Mouse (Mus musculus) neural tube, embryonic 13.5 days (tissue): ENCODE measurements around the gene Tsfm. TPM values are rescaled to one million over a fixed set of nuclear protein-coding genes. Genes with fewer than 3 reads are reported as not detected.

Experiments
- ATAC-seq: fragments of 200-750 bp; cut with Nextera tagmentation; 2 replicates; pipeline ENCODE4 v1.8.0; 2017; ENCODE audit warnings: low read depth, mild to moderate bottlenecking, moderate TSS enrichment, moderate library complexity
- H3K27ac ChIP-seq: fragments of 300-500 bp; sonication (generic); replicated peaks from 2 replicates; pipeline ENCODE4 v1.5.1; 2015; ENCODE audit warnings: moderate library complexity, mild to moderate bottlenecking, inconsistent platforms
- H3K27me3 ChIP-seq: fragments of 300-500 bp; sonication (generic); 2 replicates; pipeline ENCODE4 v1.6.1; 2015; ENCODE audit warnings: mild to moderate bottlenecking, inconsistent platforms
- H3K36me3 ChIP-seq: fragments of 300-500 bp; sonication (generic); 2 replicates; pipeline ENCODE4 v1.6.1; 2015; ENCODE audit warnings: mild to moderate bottlenecking, inconsistent platforms
- H3K4me1 ChIP-seq: fragments of 300-500 bp; sonication (generic); replicated peaks from 2 replicates; pipeline ENCODE4 v1.6.1; 2015; ENCODE audit warnings: inconsistent platforms
- H3K4me2 ChIP-seq: fragments of 300-500 bp; sonication (generic); 2 replicates; pipeline ENCODE4 v1.6.1; 2015; ENCODE audit warnings: inconsistent platforms, mild to moderate bottlenecking, moderate library complexity
- H3K4me3 ChIP-seq: fragments of 300-500 bp; sonication (generic); 2 replicates; pipeline ENCODE4 v1.5.1; 2015; ENCODE audit warnings: mild to moderate bottlenecking, inconsistent platforms
- H3K9ac ChIP-seq: fragments of 300-500 bp; sonication (generic); 2 replicates; pipeline ENCODE4 v1.6.1; 2015; ENCODE audit warnings: moderate library complexity, mild to moderate bottlenecking, inconsistent platforms
- H3K9me3 ChIP-seq: fragments of 300-500 bp; sonication (generic); 2 replicates; pipeline ENCODE4 v1.6.1; 2016; ENCODE audit warnings: inconsistent platforms
- WGBS: fragments of 180-500 bp; shearing (Covaris S2); methylation state at CpG from one replicate; pipeline ENCODE4 v1.1.7; 2015; 5-methylcytosine and 5-hydroxymethylcytosine counted together
- polyA plus RNA-seq: library from polyadenylated mRNA; unstranded; fragments of >200 nt; fragmentation: Nextera tagmentation; extraction: Ambion mirVana; gene quantifications from 2 replicates; pipeline ENCODE4 v1.2.1, GENCODE M21; 2015

The Tsfm gene
- polyA plus RNA-seq, 1 experiment from 2014 or later: 53.3 TPM

DNA sequence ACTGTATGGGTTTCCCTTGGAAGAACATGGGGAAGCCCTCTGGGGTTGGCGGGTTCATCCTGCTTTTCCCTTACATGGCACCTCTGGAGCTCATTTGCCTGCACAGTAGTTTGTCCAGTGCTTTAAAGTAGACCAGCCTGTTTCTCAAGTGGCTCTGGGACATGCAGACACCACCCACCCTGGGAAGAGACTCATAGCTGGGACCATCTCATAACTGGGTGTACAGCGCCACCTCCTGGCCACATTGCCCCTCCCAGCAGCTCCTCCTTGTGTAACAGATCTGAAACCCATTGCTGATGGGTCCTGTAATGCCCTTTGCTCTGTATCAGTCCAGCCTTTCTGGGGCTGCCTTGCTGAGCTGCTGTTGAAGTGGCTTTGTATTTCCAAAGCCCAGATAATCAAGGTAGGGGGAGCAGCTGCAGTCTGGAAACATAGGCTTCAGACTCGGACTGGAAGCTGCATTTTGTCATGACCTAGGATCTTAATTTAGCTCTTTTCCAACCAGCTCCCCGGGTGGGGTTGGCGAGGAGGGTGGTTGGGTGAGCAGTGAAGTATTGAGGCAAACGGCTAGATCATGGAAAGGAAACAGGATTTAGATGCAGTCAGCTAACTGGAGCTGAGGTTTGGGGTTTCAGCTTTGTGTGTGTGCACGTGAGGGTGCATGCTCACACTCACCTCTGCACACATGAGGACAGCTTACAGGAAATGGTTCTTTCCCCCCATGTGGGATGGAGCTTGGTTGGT, 40.2 kb downstream of the Tsfm start:
- Histone ChIP-seq H3K4me3 (no peak overlapping the region), H3K27me3 (no peaks in the 10 kb centered on the region), H3K9ac (peak overlapping the region; percentile 23; the same call in 1 of the 2 replicates), H3K4me2 (no peak overlapping the region), H3K27ac (0 out of 2 replicates have a peak overlapping the region, but pooled peaks have one; percentile 23), H3K4me1 (peaks cover 58% of the 10 kb centered on the region), H3K36me3 (peaks cover 35% of the 10 kb centered on the region), H3K9me3 (no peaks in the 10 kb centered on the region)
- ATAC-seq: peak; percentile 37; the same call in 1 of the 2 replicates
- WGBS: 57% methylated on average over 7 of the region's 7 CpGs

DNA sequence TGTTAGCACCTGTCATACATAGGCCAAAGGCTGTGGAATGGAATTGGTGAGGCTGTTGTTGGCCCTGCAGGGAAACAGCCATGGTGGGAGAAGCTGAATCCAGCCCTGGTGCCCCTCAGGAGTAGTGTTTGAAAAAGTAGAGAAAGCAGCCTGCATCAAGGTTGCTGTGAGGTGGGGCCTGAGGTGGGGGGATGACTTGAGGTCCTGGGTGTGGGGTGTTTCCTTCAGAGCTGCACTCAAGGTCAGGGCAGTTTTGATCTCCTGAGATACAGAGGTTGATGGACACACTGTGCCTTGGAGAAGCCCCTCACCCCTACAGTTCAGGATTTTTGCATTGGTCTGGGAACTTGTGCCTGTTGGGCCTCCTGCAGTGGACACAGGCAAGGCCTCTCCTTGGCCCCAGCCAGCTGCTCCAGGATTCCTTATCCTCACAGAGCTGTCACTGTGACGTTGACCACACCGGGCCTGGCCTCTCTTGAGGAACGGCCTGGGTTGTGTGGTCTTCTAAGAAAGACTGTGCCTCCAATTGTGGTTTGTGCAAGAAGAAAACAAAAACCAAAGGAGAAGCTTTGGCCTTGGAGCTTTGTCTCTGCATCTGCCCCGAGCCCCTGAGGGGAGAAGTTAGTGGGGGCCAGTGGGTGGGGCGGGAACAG, 42.0 kb downstream of the Tsfm start:
- Histone ChIP-seq H3K9ac (0 out of 2 replicates have a peak overlapping the region, but pooled peaks have one; percentile 17), H3K4me1 (peaks cover 75% of the 10 kb centered on the region)

GRCm38 (mm10) chr10:126987183-126988118, 43.2 kb downstream of the Tsfm start:
- Histone ChIP-seq H3K36me3 (peaks cover 5% of the 10 kb centered on the region), H3K9ac (peak overlapping the region; percentile 49; the same call in 1 of the 2 replicates), H3K4me1 (peaks cover 87% of the 10 kb centered on the region), H3K9me3 (no peaks in the 10 kb centered on the region), H3K4me2 (peak overlapping the region; percentile 20; the same call in 1 of the 2 replicates), H3K4me3 (no peak overlapping the region), H3K27me3 (no peaks in the 10 kb centered on the region), H3K27ac (peak overlapping the region; percentile 80)
- WGBS: 61% methylated on average over 8 of the region's 8 CpGs
- no peak for ATAC-seq

More for the DNA sequence above, 42.0 kb downstream of the Tsfm start:
- Histone ChIP-seq H3K9me3 (no peaks in the 10 kb centered on the region), H3K27ac (peak overlapping the region; percentile 28; the same call in 1 of the 2 replicates), H3K27me3 (no peaks in the 10 kb centered on the region), H3K4me2 (no peak overlapping the region), H3K36me3 (peaks cover 17% of the 10 kb centered on the region), H3K4me3 (no peak overlapping the region)
- WGBS: 72% methylated on average over 5 of the region's 5 CpGs
- ATAC-seq: no peak

GRCm38 (mm10) chr10:126986541-126986961, 44.1 kb downstream of the Tsfm start:
- WGBS: 45% methylated on average over 4 of the region's 4 CpGs
- peak overlapping the region; percentile 49; the same call in 1 of the 2 replicates for H3K9ac ChIP-seq

GRCm38 (mm10) chr10:126985579-126985978, 45.1 kb downstream of the Tsfm start:
- Histone ChIP-seq H3K4me3 (no peak overlapping the region), H3K4me2 (no peak overlapping the region), H3K9me3 (no peaks in the 10 kb centered on the region), H3K36me3 (no peaks in the 10 kb centered on the region), H3K4me1 (peaks cover 89% of the 10 kb centered on the region), H3K27ac (no peak overlapping the region), H3K27me3 (no peaks in the 10 kb centered on the region), H3K9ac (no peak overlapping the region)
- WGBS: 96% methylated on average over 9 of the region's 9 CpGs
- no peak for ATAC-seq

More at GRCm38 (mm10) chr10:126986541-126986961, 44.1 kb downstream of the Tsfm start:
- H3K27me3 ChIP-seq: no peaks in the 10 kb centered on the region
- peak overlapping the region; percentile 20 for H3K4me2 ChIP-seq
- peak overlapping the region; percentile 80 for H3K27ac ChIP-seq
- no peaks in the 10 kb centered on the region for H3K36me3 ChIP-seq
- peak; percentile 28; the same call in 1 of the 2 replicates for ATAC-seq
- H3K4me1 ChIP-seq: peaks cover 89% of the 10 kb centered on the region
- no peak overlapping the region for H3K4me3 ChIP-seq
- H3K9me3 ChIP-seq: no peaks in the 10 kb centered on the region

GRCm38 (mm10) chr10:126985127-126985526, 45.5 kb downstream of the Tsfm start:
- no peak overlapping the region for H3K4me3 ChIP-seq
- H3K27ac ChIP-seq: peak overlapping the region; percentile 54
- WGBS: 75% methylated on average over 4 of the region's 4 CpGs
- H3K27me3 ChIP-seq: no peaks in the 10 kb centered on the region
- no peaks in the 10 kb centered on the region for H3K9me3 ChIP-seq
- H3K4me1 ChIP-seq: peaks cover 89% of the 10 kb centered on the region
- no peaks in the 10 kb centered on the region for H3K36me3 ChIP-seq
- H3K9ac ChIP-seq: no peak overlapping the region
- H3K4me2 ChIP-seq: peak overlapping the region; percentile 69; the same call in 1 of the 2 replicates
- ATAC-seq: no peak

GRCm38 (mm10) chr10:126984189-126985004, 46.2 kb downstream of the Tsfm start:
- peak overlapping the region; percentile 61 for H3K27ac ChIP-seq
- ATAC-seq: no peak
- H3K36me3 ChIP-seq: no peaks in the 10 kb centered on the region
- no peaks in the 10 kb centered on the region for H3K9me3 ChIP-seq
- H3K9ac ChIP-seq: peak overlapping the region; percentile 52
- H3K4me2 ChIP-seq: peak overlapping the region; percentile 69
- H3K4me3 ChIP-seq: 0 out of 2 replicates have a peak overlapping the region, but pooled peaks have one; percentile 3
- 42% methylated on average over 5 of the region's 5 CpGs for WGBS
- H3K27me3 ChIP-seq: no peaks in the 10 kb centered on the region
- H3K4me1 ChIP-seq: peaks cover 89% of the 10 kb centered on the region

GRCm38 (mm10) chr10:126983193-126983725, 47.4 kb downstream of the Tsfm start:
- Histone ChIP-seq H3K4me3 (peak overlapping the region; percentile 95), H3K9ac (peak overlapping the region; percentile 52; the same call in 1 of the 2 replicates), H3K27me3 (no peaks in the 10 kb centered on the region), H3K4me2 (peak overlapping the region; percentile 69), H3K4me1 (peaks cover 82% of the 10 kb centered on the region), H3K36me3 (no peaks in the 10 kb centered on the region), H3K9me3 (no peaks in the 10 kb centered on the region), H3K27ac (no peak overlapping the region)
- no peak for ATAC-seq
- WGBS: 63% methylated on average over 14 of the region's 14 CpGs

- Histone ChIP-seq H3K4me2 (peak overlapping the region; percentile 69), H3K27me3 (peaks cover 1% of the 10 kb centered on the region), H3K4me1 (peaks cover 78% of the 10 kb centered on the region), H3K4me3 (peak overlapping the region; percentile 95), H3K9me3 (no peaks in the 10 kb centered on the region), H3K27ac (no peak overlapping the region), H3K36me3 (no peaks in the 10 kb centered on the region), H3K9ac (peak overlapping the region; percentile 98)
- ATAC-seq: no peak
- 72% methylated on average over 3 of the region's 3 CpGs for WGBS
Observed at GRCm38 (mm10) chr10:126981746-126982145, 48.9 kb downstream of the Tsfm start.

GRCm38 (mm10) chr10:126980933-126981530, 49.6 kb downstream of the Tsfm start:
- no peak for ATAC-seq
- no peaks in the 10 kb centered on the region for H3K9me3 ChIP-seq
- peak overlapping the region; percentile 100 for H3K27ac ChIP-seq
- no peaks in the 10 kb centered on the region for H3K36me3 ChIP-seq
- peaks cover 8% of the 10 kb centered on the region for H3K27me3 ChIP-seq
- peak overlapping the region; percentile 95 for H3K4me3 ChIP-seq
- 12% methylated on average over 11 of the region's 11 CpGs for WGBS
- H3K4me2 ChIP-seq: peak overlapping the region; percentile 69
- peaks cover 70% of the 10 kb centered on the region for H3K4me1 ChIP-seq
- H3K9ac ChIP-seq: peak overlapping the region; percentile 98
